Mouse (Mus musculus) forebrain, postnatal 0 days (tissue): Measurements from ENCODE around the gene Manba. TPM values are rescaled to one million over a fixed set of nuclear protein-coding genes. Genes with fewer than 3 reads are reported as not detected.

Experiments used
- ATAC-seq: fragments of 200-750 bp; cut with Nextera tagmentation; 2 replicates; pipeline ENCODE4 v1.8.0; 2017; ENCODE audit warnings: mild to moderate bottlenecking, moderate library complexity
- DNase-seq: peaks from one replicate; pipeline ENCODE4 v3.0.0-alpha.2; 2015
- H3K27ac ChIP-seq: fragments of 300-500 bp; sonication (generic); 2 replicates; pipeline ENCODE4 v1.5.1; 2014; ENCODE audit warnings: low read depth, mild to moderate bottlenecking, antibody characterized with exemption, low read length, moderate library complexity, mixed read lengths
- H3K27me3 ChIP-seq: fragments of 300-500 bp; sonication (generic); 2 replicates; pipeline ENCODE4 v1.6.1; 2014; ENCODE audit warnings: mild to moderate bottlenecking, low read length, mixed read lengths; ENCODE audit not compliant: insufficient read depth
- H3K36me3 ChIP-seq: fragments of 300-500 bp; sonication (generic); 2 replicates; pipeline ENCODE4 v1.6.1; 2014; ENCODE audit warnings: mild to moderate bottlenecking, moderate library complexity; ENCODE audit not compliant: insufficient read depth
- H3K4me1 ChIP-seq: fragments of 300-500 bp; sonication (generic); 2 replicates; pipeline ENCODE4 v1.6.1; 2014; ENCODE audit warnings: antibody characterized with exemption; ENCODE audit not compliant: insufficient read depth
- H3K4me2 ChIP-seq: fragments of 300-500 bp; sonication (generic); 2 replicates; pipeline ENCODE4 v1.6.1; 2014; ENCODE audit warnings: low read depth, mild to moderate bottlenecking, moderate library complexity
- H3K4me3 ChIP-seq: fragments of 300-500 bp; sonication (generic); 2 replicates; pipeline ENCODE4 v1.5.1; 2014; ENCODE audit warnings: low read depth, low read length, mixed read lengths
- H3K9ac ChIP-seq: fragments of 300-500 bp; sonication (generic); 2 replicates; pipeline ENCODE4 v1.6.1; 2014; ENCODE audit warnings: mild to moderate bottlenecking
- H3K9me3 ChIP-seq: fragments of 300-500 bp; sonication (generic); 2 replicates; pipeline ENCODE4 v1.6.1; 2016; ENCODE audit warnings: low read length
- CTCF ChIP-seq: sonication (generic); IDR thresholded peaks from 2 replicates; pipeline ENCODE4 v1.5.1; 2016; ENCODE audit warnings: antibody characterized with exemption, control low read depth, low read depth
- WGBS: fragments of 180-500 bp; shearing (Covaris S2); extraction: QIAGEN DNeasy Blood & Tissue Kit; methylation state at CpG from one replicate; pipeline ENCODE4 v1.1.7; 2014; 5-methylcytosine and 5-hydroxymethylcytosine counted together
- polyA plus RNA-seq: library from polyadenylated mRNA; unstranded; fragments of >200 nt; fragmentation: Nextera tagmentation; extraction: Ambion mirVana; gene quantifications from 2 replicates; pipeline ENCODE4 v1.2.1, GENCODE M21; 2015
- total RNA-seq: library from RNA; depleted of rRNA; stranded (reverse); fragments of >200 nt; gene quantifications from 2 replicates; pipeline ENCODE4 v1.2.3, GENCODE M21; 2014

The Manba gene
- total and polyA plus RNA-seq, 2 experiments from 2014 or later, result 4.7 to 7.2 TPM

DNA sequence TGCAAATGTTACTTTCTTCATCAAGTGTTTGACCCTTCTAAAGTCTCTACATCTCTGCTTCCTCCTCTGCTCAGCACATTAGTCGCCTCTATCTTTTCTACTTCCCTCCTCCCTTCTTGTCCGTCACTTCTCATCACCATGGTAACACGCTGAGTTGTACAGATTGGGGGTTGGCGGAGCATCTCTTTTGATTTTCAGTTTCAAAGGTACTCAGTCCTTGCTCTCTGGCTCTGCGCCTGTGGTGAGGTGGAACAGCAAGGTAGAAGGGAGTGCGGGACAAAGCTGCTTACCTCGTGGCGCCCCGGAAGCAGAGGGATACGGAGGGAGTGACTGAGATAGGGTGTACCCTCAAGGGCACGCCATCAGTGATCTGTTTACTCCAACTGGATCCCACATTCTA lies 27.9 kb downstream of the Manba start:
- Histone ChIP-seq H3K9me3 (no peaks in the 10 kb centered on the region), H3K27me3 (no peaks in the 10 kb centered on the region), H3K4me2 (peak overlapping the region; percentile 29), H3K4me3 (0 out of 2 replicates have a peak overlapping the region, but pooled peaks have one; percentile 5), H3K27ac (no peak overlapping the region), H3K36me3 (no peaks in the 10 kb centered on the region), H3K9ac (no peak overlapping the region), H3K4me1 (no peaks in the 10 kb centered on the region)
- ATAC-seq (peak; percentile 86), DNase-seq (peak; percentile 56)
- WGBS, result 37% methylated on average over 11 of the region's 11 CpGs
- no peak for TF ChIP-seq CTCF

DNA sequence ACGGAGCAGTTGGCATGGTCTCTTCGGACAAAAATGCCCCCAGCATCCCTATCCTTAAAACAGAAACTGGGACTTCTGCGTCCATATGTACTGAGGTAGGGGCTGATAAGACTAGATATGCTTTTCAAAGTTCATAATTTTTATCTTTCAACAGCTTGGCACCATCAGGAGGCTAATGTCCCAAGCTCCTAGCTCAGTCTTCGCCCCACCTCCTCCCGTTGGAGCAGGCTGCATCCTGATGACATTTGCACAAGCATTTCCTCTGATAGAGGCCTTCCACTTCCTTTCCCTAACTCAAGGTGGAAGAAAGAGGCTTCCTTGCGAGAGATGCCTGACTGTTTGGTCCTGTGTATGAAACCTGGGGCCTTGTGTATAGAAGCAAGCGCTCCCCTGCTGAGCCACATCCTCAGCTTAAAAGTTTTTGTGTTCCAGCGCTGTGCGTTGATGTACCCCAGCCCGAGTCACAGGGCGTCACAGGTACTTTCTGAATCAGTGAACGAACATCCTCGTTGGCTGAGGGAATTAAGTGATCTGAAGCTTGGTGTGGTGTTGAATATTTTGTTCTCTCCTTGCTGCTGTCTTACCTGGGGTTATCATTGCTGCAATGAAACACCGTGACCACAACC lies 28.5 kb downstream of the Manba start:
- Histone ChIP-seq H3K27ac (no peak overlapping the region), H3K9me3 (no peaks in the 10 kb centered on the region), H3K36me3 (no peaks in the 10 kb centered on the region), H3K9ac (no peak overlapping the region), H3K27me3 (no peaks in the 10 kb centered on the region), H3K4me3 (no peak overlapping the region), H3K4me1 (no peaks in the 10 kb centered on the region), H3K4me2 (no peak overlapping the region)
- no peak for ATAC-seq
- TF ChIP-seq CTCF, result no peak
- no peak for DNase-seq
- 79% methylated on average over 14 of the region's 14 CpGs for WGBS

DNA sequence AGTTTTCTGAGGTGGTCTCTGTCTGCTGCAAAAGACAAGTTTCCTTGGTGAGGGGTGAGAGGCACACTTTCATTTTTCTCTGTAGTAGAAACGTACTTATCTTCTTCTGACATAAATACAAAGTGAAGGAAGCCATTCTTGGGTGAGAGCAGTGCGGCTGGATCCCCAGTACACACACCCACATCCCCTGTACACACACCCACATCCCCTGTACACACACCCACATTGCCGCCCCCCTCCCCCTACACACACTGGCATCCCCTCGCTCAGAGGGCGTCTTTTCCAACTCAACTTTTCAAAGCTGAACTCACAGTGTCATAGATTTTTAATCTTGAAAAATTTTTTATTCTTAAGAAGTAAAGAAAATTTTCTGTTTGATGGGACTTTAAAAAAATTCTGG lies 29.8 kb downstream of the Manba start:
- DNase-seq, result no peak
- no peaks in the 10 kb centered on the region for H3K36me3 ChIP-seq
- no peaks in the 10 kb centered on the region for H3K9me3 ChIP-seq
- no peak overlapping the region for H3K4me3 ChIP-seq
- 84% methylated on average over 5 of the region's 5 CpGs for WGBS
- H3K27ac ChIP-seq, result no peak overlapping the region
- H3K9ac ChIP-seq, result no peak overlapping the region
- no peaks in the 10 kb centered on the region for H3K4me1 ChIP-seq
- no peaks in the 10 kb centered on the region for H3K27me3 ChIP-seq
- no peak for ATAC-seq
- no peak for TF ChIP-seq CTCF
- H3K4me2 ChIP-seq, result no peak overlapping the region

DNA sequence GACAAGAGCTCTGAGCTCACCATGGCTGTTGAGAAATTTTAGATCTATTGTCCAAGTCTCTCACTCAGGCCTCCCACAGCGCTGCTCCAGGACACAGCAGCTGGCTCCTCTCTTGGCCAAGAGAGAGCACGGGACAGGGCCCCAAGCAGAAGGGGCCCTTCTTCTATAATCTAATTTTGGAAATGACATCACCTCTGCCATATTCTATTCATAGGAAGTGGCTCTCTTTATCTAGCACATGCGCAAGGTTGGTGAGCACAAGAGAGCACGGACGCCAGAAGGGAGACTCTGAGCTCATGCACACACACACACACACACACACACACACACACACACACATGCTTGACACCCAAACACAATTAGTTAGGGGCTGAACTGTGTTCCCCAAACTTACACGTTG lies 31.5 kb downstream of the Manba start:
- no peaks in the 10 kb centered on the region for H3K9me3 ChIP-seq
- no peak for TF ChIP-seq CTCF
- H3K9ac ChIP-seq, result no peak overlapping the region
- H3K4me2 ChIP-seq, result no peak overlapping the region
- H3K36me3 ChIP-seq, result no peaks in the 10 kb centered on the region
- no peak for ATAC-seq
- 60% methylated on average over 6 of the region's 6 CpGs for WGBS
- no peak overlapping the region for H3K4me3 ChIP-seq
- no peaks in the 10 kb centered on the region for H3K4me1 ChIP-seq
- no peak for DNase-seq
- H3K27ac ChIP-seq, result no peak overlapping the region
- H3K27me3 ChIP-seq, result no peaks in the 10 kb centered on the region

DNA sequence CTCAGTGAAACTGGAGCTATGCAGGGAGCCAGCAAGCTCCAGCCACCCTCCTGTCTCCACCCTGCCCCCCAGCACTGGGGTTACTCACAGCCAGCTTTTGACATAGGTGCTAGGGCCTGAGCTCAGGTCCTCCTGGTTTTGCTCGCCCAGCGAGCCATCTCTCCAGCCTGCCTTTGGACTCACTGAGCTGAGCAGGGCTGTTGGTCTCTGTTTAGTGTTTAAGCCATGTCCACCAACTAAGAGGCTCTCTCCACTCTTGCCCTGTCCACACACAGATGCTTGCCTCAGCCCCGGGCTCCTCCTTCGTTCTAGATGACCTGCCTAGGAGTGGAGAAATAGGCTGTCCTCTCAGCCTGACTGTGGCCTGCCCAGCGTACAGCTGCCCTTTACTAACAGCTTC lies 33.5 kb downstream of the Manba start:
- Histone ChIP-seq H3K4me2 (no peak overlapping the region), H3K27ac (no peak overlapping the region), H3K4me1 (no peaks in the 10 kb centered on the region), H3K9ac (no peak overlapping the region), H3K27me3 (no peaks in the 10 kb centered on the region), H3K4me3 (no peak overlapping the region), H3K9me3 (no peaks in the 10 kb centered on the region), H3K36me3 (no peaks in the 10 kb centered on the region)
- 87% methylated on average over 5 of the region's 5 CpGs for WGBS
- TF ChIP-seq CTCF, result no peak
- ATAC-seq (no peak), DNase-seq (no peak)

DNA sequence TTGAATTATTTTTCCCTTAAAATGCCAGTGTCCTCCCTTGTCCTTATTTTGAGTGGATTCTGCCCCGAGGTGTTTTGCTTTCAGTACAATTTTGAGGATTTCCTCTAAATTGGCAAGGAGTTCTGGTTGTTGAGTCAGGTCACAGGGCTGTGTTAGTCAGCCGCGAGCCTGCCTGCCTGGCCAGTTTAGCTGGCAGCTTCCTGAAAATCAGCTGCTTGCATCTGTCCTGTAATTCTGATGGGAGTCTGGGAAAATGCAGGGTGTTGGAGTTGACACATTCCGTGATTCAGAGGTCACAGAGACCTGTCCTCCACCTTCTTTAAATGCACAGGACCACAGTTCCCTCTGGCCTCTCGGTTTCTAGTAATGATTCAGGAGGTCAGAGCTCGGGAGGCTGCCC lies 34.2 kb downstream of the Manba start:
- H3K9me3 ChIP-seq, result no peaks in the 10 kb centered on the region
- H3K9ac ChIP-seq, result no peak overlapping the region
- H3K27ac ChIP-seq, result no peak overlapping the region
- H3K4me1 ChIP-seq, result no peaks in the 10 kb centered on the region
- no peaks in the 10 kb centered on the region for H3K27me3 ChIP-seq
- H3K4me2 ChIP-seq, result no peak overlapping the region
- no peak for TF ChIP-seq CTCF
- no peak for DNase-seq
- WGBS, result 76% methylated on average over 6 of the region's 6 CpGs
- no peak for ATAC-seq
- H3K36me3 ChIP-seq, result no peaks in the 10 kb centered on the region
- no peak overlapping the region for H3K4me3 ChIP-seq

DNA sequence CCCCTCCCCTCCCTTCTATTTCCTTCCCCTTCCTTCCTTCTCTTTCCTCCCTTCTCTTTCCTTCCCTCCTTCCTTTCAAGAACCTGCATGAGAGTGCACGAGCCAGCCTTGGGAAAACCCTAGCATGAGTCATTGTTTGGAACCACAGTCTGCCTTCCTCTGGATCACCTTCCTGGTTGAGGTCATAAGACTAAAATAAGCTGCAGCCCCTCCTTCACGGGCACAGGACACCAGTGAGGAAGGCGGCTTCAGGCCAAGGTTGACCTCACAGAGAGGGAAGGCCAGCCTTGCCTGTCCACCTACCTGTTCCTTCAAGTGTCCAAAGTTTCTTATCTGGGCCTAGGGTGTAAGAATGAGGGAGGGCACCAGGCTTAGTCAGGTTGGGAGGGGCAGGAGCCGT lies 36.6 kb downstream of the Manba start:
- no peak overlapping the region for H3K4me2 ChIP-seq
- H3K4me3 ChIP-seq, result no peak overlapping the region
- no peak for DNase-seq
- no peaks in the 10 kb centered on the region for H3K27me3 ChIP-seq
- no peak overlapping the region for H3K9ac ChIP-seq
- WGBS, result 76% methylated on average over 4 of the region's 4 CpGs
- no peaks in the 10 kb centered on the region for H3K9me3 ChIP-seq
- H3K27ac ChIP-seq, result no peak overlapping the region
- H3K4me1 ChIP-seq, result no peaks in the 10 kb centered on the region
- no peak for TF ChIP-seq CTCF
- ATAC-seq, result no peak
- H3K36me3 ChIP-seq, result no peaks in the 10 kb centered on the region
